Mouse (Mus musculus) E14TG2a.4 (cell line): ENCODE data around the gene Tmem260.

Experiments used
- H3K27me3 ChIP-seq: 2 replicates; pipeline ENCODE4 v1.6.1; 2014; ENCODE audit warnings: low read length, control low read depth; ENCODE audit not compliant: insufficient read depth
- H3K36me3 ChIP-seq: 2 replicates; pipeline ENCODE4 v1.6.1; 2014; ENCODE audit warnings: low read length, control low read depth; ENCODE audit not compliant: insufficient read depth
- H3K4me1 ChIP-seq: replicated peaks from 2 replicates; pipeline ENCODE4 v1.6.1; 2014; ENCODE audit warnings: low read depth, low read length, control low read depth
- H3K4me3 ChIP-seq: replicated peaks from 2 replicates; pipeline ENCODE4 v1.5.1; 2014; ENCODE audit warnings: mild to moderate bottlenecking, low read length
- H3K9me3 ChIP-seq: 2 replicates; pipeline ENCODE4 v1.6.1; 2014; ENCODE audit warnings: low read length, control low read depth
- CTCF ChIP-seq: conservative IDR thresholded peaks from 2 replicates; pipeline ENCODE4 v1.5.1; 2014; ENCODE audit warnings: low read length
- NANOG ChIP-seq: IDR thresholded peaks from 2 replicates; pipeline ENCODE4 v1.6.1; 2014; ENCODE audit warnings: borderline replicate concordance, low read length, mixed read lengths
- POU5F1 ChIP-seq: IDR thresholded peaks from 2 replicates; pipeline ENCODE4 v1.6.1; 2014; ENCODE audit warnings: low read length, borderline replicate concordance

Gene Tmem260

DNA sequence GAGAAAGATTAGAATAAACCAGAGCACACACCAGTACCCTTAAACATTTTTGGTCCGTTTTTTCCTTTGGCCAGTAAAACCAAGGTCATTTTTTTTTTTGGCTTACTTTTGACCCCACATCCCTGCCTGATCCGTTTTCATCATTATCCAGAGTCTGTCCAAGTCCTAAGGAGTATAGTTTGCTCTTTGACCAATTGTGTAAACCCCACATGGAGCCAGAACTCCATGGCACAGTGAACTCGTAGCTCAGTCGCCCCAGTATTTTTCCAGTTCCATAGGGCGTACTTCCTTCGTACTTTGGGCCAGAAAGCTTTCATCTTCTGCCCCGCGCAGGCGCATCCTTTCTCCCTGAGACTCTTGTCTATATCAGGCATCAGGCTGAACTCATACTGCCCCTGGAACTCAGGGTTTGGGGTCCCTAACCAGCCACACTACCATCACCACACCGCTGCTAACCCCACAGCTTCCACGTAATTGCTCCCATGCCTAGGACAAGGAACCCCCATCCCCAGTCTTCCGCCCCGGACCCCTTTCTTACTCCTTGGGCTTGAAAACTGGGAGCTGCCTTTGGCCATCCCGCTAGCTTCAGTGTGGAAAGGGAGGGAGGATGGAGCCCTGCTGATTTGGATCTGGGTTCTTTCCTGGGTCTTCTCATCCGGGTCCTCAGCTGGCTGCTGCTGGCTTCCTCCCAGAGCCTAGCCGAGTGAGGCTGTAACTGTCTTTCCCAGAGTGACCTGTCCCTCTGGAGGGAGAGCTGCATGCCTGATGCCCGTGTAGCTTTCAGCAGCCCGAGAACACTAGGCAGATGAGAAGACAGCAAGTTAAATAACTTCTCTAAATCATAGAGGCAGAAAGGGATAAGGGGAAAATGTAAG, 58.0 kb downstream of the Tmem260 start:
- H3K36me3 ChIP-seq, result no peaks in the 10 kb centered on the region
- peak overlapping the region; percentile 60 for H3K4me3 ChIP-seq
- TF ChIP-seq CTCF (no peak), NANOG (no peak), POU5F1 (no peak)
- peaks cover 33% of the 10 kb centered on the region for H3K4me1 ChIP-seq
- no peaks in the 10 kb centered on the region for H3K9me3 ChIP-seq
- H3K27me3 ChIP-seq, result peaks cover 47% of the 10 kb centered on the region

DNA sequence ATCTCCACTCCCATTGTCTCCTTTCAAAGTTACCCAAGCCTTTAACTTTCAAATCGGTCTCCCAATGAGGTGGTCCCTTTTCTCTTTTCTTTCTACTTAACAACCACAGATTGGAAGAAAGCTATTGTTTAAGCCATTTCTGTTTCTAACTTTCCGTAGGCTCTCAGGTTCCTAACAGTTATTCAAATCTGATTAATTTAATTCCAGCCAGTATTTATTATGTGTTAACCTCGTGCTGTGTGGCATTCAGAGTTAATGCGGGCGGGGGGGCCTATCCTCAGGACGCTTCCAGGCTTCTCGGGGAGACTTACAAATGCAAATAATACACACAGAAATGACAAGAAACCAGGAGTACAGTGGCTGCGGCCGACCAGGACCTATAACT, 58.6 kb downstream of the Tmem260 start:
- Histone ChIP-seq H3K27me3 (peaks cover 51% of the 10 kb centered on the region), H3K36me3 (no peaks in the 10 kb centered on the region), H3K4me3 (peak overlapping the region; percentile 60; the same call in 1 of the 2 replicates), H3K9me3 (no peaks in the 10 kb centered on the region), H3K4me1 (peaks cover 33% of the 10 kb centered on the region)
- TF ChIP-seq NANOG (peak; percentile 24; the same call in 1 of the 2 replicates), POU5F1 (no peak)

DNA sequence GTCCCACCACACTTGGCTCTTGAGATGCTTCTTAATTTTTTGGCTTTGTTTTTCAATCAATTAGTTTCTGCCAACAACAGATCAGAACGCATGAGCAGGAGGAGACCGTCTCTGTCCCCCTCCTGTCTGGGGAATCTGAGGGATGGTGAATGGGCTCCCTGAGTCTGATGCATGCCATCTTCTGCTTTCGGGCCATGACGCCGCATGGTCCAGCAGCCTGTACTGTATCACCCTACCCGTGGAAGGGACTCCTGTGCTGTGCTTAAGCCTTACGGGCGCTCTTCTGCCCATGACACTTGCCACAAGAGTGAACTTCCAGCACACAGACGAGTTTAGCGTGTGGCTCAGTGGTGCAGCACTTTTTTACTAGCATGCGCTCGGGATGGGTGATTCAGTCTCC, 59.7 kb downstream of the Tmem260 start:
- Histone ChIP-seq H3K36me3 (no peaks in the 10 kb centered on the region), H3K4me1 (peaks cover 33% of the 10 kb centered on the region), H3K9me3 (no peaks in the 10 kb centered on the region), H3K4me3 (no peak overlapping the region), H3K27me3 (peaks cover 48% of the 10 kb centered on the region)
- TF ChIP-seq NANOG, result no peak
- no peak for TF ChIP-seq POU5F1
- TF ChIP-seq CTCF, result no peak

DNA sequence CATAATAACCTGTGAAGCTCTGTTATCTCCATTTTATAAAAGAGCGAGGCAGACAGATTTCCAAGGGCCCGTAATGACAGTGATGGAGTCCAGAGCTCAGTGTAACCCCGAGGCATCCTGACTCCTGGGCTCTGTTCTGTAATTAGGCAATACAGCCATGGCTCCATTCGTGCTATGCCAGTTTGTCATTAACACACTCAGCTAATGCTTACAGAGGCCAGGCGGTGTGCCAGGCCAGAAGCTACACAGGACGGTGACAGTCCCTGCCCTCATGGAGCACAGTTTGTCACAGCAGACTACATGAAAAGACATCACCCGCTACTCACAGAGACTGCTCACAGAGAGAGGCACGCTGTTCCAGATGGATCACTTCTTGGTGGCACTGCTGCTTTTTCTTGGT, 61.5 kb downstream of the Tmem260 start:
- Histone ChIP-seq H3K4me3 (no peak overlapping the region), H3K36me3 (no peaks in the 10 kb centered on the region), H3K9me3 (no peaks in the 10 kb centered on the region), H3K4me1 (peaks cover 33% of the 10 kb centered on the region), H3K27me3 (peaks cover 41% of the 10 kb centered on the region)
- no peak for TF ChIP-seq CTCF
- no peak for TF ChIP-seq POU5F1
- no peak for TF ChIP-seq NANOG

DNA sequence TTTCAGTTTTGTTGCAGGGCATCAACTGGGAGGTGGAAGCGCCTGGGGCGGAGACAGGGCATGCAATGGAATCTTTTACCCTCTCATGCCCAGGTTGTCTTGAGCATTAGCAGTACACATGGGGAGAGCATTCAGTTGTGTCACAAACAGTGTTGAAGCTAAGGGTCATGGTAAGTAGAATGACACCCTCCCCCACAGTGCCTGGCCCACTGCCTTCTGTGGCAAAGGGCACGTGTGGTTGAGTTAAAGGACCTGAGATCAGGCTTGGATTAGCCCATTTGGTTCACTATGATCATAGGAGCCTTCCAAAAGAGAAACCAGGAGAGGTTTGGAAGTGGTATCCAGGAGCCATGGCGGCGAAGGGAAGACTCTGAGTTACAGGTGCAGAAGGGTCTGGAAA, 63.2 kb downstream of the Tmem260 start:
- H3K4me3 ChIP-seq, result no peak overlapping the region
- TF ChIP-seq POU5F1 (no peak), CTCF (no peak), NANOG (no peak)
- no peaks in the 10 kb centered on the region for H3K36me3 ChIP-seq
- H3K4me1 ChIP-seq, result peaks cover 18% of the 10 kb centered on the region
- no peaks in the 10 kb centered on the region for H3K9me3 ChIP-seq
- peaks cover 37% of the 10 kb centered on the region for H3K27me3 ChIP-seq

DNA sequence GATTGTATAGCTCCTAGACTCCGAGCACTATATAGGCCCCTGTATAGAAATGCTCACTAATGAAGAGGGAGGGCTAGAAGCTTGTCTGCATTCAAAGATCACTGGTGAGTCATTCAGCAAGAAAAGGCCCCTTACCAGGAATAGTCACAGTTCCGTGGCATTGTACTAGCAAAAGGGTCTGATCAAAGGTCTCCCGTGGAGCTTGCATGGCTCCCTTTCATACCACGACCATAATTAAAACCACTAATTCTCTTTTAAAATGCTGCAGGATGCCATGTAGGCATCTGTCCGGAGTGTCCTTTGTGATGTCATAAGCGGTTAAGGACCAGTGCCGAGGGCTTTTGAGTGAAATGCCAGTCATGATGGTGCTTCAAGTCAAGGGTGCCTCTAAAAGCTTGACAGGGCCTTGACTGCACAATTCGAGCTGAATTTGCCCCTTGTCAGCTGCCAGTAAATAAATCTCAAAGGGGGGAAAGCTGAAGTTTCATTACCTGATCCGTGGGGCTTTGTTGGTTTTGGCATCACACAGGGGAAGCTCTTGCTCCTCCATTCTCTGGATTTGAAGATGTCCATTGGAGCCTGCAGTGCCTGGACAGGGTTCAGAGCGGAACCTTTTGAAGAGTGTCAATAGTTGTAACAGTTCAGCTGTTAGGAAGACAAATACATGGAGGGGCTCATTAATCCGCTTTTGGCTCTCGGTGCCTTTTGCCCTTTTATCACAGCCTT, 67.3 kb downstream of the Tmem260 start:
- TF ChIP-seq POU5F1 (no peak), NANOG (no peak), CTCF (no peak)
- no peaks in the 10 kb centered on the region; the same call in 1 of the 2 replicates for H3K4me1 ChIP-seq
- no peaks in the 10 kb centered on the region for H3K36me3 ChIP-seq
- no peaks in the 10 kb centered on the region for H3K9me3 ChIP-seq
- H3K27me3 ChIP-seq, result peaks cover 28% of the 10 kb centered on the region
- H3K4me3 ChIP-seq, result no peak overlapping the region

DNA sequence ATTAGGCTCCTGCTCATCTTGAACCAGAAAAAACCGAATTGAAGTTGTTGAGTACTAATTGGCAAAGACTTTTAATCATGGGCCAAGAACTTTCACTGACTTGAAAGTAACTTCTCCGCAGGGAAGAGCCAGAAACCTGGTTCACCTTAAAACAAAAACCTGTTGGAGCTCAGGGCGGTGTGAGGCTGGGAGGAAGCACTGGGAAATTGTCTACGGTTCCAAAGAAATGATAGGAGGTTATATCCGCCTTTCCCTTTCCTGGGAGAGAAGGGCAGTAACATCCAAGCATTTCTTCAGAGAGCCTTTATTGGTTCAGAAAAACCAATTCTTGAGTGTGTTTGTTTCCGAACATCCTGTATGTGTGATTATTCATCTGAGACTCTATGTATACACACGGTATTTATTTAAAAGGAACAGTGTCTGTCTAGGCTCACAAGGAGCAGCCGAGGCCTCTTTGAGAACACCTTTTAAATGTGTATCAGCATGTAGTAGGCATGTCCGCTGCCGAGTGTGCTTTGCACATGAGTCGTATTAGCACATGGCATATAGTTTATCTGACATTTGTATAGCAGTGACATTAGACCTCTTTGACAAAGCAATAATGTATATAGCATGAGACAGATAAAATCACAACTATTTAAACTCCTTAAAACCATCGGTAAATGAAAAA, 68.0 kb downstream of the Tmem260 start:
- H3K36me3 ChIP-seq, result no peaks in the 10 kb centered on the region
- H3K4me3 ChIP-seq, result no peak overlapping the region
- TF ChIP-seq POU5F1, result no peak
- TF ChIP-seq CTCF, result no peak
- no peak for TF ChIP-seq NANOG
- peaks cover 23% of the 10 kb centered on the region for H3K27me3 ChIP-seq
- no peaks in the 10 kb centered on the region; the same call in 1 of the 2 replicates for H3K4me1 ChIP-seq
- no peaks in the 10 kb centered on the region for H3K9me3 ChIP-seq

DNA sequence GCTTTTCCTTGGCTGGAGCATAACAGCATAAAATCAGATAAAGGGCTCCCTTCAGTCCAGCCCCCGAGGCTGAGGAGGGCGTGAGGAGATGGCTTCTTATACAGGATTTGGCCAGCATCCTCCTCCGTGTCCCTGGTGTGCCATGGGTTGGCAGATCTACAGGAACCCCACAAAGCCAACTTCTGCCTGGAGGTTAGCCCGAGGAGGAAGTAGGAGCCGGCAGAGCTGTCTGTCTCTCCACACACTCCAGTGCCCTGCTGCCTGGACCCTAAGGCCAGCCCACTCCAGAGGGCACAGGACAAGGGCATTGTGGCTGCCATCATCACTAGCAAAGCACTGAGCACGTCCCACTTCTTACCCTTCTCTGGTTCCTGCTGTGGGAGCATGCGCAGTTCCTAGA, 68.7 kb downstream of the Tmem260 start:
- TF ChIP-seq POU5F1 (no peak), CTCF (no peak), NANOG (no peak)
- Histone ChIP-seq H3K9me3 (no peaks in the 10 kb centered on the region), H3K27me3 (peaks cover 16% of the 10 kb centered on the region), H3K36me3 (no peaks in the 10 kb centered on the region), H3K4me1 (no peaks in the 10 kb centered on the region; the same call in 1 of the 2 replicates), H3K4me3 (no peak overlapping the region)
